Mouse (Mus musculus): ENCODE measurements around the gene Serpinb7.

The Serpinb7 gene

DNA sequence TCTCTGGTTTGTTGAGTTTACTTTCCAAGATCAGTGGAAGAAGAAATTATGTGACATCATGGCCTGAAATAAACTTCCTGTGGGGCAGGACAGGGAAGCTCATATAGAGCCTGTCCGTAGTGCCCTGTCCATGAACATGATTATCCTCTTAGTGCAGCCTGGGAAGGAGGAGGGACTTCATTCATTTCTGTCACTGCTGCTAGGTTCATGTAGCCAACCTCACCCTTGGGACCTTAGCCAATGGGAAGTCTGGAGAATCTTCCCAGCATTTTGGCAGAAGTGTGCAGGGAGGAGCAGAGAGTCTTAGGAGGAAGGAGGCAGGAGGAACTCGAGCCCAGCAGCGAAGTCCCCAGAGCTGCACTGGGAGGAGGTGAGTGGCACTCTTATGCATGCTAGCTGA lies at the start of gene Serpinb7:
Gene Serpinb7, plus strand, starts transcription at position 301 of the 400 bp plus-strand sequence.
- no peak for DNase-seq (ENCODE audit: low spot score)

- DNase-seq (ENCODE audit: low spot score), result no peak
Measured at GRCm38 (mm10) chr1:107350392-107350791, 49.1 kb upstream of the Serpinb7 start.

DNA sequence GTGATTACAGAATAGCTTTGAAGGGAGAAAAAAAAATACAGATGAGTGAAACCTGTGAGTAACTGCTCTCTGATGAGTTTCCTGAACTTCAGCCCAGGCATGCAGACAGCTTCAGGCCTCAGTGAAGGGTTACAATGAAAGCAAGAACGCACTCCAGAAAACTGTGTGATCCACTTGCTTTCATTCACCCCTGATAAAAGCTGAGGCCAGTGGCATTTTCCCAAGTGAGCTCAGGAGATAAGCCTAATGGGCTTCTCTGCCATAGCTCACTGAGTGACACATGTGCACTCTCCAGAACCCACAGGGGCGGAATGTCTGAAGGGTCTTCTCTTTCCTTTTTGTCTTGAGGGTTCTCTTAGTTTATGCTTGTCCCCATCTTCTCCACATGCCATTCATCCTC lies 48.3 kb upstream of the Serpinb7 start:
- DNase-seq (ENCODE audit: low spot score), result no peak

DNA sequence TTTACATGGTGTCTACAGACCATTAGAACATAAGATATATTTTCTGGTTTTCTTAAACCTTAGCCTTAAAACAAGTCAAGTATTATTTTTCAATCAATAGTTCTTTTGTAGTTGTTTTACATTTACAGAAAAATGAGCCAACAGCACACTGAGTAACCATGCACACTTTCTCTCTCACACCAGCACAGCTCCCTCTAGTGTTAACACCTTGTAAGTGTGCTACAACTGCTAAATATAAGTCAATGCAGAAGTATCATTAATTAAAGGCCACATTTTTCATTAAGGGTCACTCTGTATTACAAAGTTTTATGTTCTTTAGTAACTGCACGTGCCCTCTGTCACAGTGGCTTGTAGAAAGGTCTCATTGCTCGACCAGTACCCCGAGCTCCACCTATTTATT lies 46.4 kb upstream of the Serpinb7 start:
- DNase-seq (ENCODE audit: low spot score), result peak; percentile 27

GRCm38 (mm10) chr1:107360898-107361297 lies 38.6 kb upstream of the Serpinb7 start, which contains the start of gene Serpinb11:
Serpinb11 (plus strand) TSS chr1:107361198.
- DNase-seq (ENCODE audit: low spot score), result no peak

GRCm38 (mm10) chr1:107365973-107366372 lies 33.5 kb upstream of the Serpinb7 start:
- no peak for DNase-seq (ENCODE audit: low spot score)

GRCm38 (mm10) chr1:107368944-107369343 lies 30.5 kb upstream of the Serpinb7 start:
- DNase-seq (ENCODE audit: low spot score), result no peak

GRCm38 (mm10) chr1:107376952-107377351 lies 22.5 kb upstream of the Serpinb7 start:
- DNase-seq (ENCODE audit: low spot score), result no peak

DNA sequence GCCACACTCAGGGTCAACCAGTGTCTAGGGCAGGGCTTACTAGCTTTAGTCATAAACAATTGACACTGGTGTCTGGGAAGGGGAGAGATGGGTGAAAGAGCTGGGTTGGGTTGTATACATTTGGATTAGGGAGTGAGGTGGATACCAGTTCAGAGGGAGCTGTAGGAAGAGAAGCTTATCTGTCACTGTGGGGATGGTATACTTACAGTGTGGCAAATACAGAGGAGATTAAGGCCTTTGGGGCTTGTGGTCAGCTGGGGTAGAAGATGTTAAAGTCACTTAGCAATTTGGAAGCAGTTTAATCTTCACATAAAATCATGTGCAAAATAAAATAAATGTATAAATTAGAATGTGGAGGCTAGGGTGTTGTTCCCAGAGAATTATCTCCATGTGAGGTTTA lies 21.1 kb upstream of the Serpinb7 start:
- no peak for DNase-seq (ENCODE audit: low spot score)

DNA sequence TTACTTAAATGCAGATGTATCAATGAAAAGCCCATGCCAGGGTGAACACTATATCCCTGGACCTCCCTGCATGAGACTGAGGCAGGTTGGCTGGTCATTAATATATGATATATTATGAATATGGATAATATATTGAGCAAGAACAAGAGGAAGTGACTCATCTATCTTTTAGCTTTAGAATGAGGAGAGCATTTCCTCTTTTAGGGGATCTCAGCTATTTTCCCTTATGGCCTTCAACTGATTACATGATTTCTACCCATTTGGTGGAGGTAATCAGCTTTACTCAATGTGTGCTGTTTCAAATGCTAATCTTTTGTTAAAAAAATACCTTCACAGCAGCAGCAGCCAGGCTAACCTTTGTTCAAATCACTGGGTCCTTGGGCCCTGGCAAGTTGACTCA lies 18.0 kb upstream of the Serpinb7 start:
- DNase-seq (ENCODE audit: low spot score), result no peak

GRCm38 (mm10) chr1:107382404-107382803 lies 17.1 kb upstream of the Serpinb7 start:
- no peak for DNase-seq (ENCODE audit: low spot score)

- DNase-seq (ENCODE audit: low spot score), result no peak
Measured at GRCm38 (mm10) chr1:107384532-107384931, 14.9 kb upstream of the Serpinb7 start.

DNA sequence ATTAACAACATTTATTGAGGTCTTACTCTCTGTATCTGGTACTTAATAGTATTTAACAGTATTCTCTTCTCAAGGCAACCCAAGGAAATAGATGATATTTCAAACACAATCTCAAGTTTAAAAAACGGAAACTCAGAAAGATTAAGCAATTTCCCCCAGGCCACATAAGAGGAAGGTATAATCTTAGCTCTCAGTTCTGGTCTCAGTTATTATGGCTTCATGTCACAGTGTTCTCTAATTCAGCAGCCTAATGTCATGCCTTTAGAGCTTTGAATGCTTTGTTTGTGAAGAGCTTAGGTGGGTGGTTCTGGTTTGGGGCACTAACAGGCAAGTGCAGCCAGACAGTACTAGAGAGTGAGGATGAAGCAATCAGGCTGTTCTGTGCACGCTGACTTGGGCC lies 9.7 kb upstream of the Serpinb7 start:
- no peak for DNase-seq (ENCODE audit: low spot score)

DNA sequence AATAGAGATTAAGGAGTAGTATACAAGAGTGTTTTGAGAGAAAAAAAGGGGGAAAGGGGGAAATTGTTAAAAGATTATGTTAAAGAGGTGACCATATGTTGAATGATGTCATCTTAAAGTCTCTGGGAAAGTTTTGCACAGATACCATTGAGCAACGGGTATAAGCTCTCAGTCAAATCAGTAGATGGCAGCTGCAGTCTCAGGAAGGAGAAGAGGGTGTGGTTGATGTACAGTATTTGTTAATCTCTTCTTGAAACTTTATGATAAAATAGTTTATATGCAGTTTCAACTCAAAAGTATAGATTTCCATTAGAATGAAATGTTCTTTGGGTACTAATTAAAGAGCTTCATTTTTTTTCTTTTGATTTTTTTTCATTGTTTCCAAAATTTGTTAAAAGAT lies 2.0 kb upstream of the Serpinb7 start:
- DNase-seq (ENCODE audit: low spot score), result no peak

DNA sequence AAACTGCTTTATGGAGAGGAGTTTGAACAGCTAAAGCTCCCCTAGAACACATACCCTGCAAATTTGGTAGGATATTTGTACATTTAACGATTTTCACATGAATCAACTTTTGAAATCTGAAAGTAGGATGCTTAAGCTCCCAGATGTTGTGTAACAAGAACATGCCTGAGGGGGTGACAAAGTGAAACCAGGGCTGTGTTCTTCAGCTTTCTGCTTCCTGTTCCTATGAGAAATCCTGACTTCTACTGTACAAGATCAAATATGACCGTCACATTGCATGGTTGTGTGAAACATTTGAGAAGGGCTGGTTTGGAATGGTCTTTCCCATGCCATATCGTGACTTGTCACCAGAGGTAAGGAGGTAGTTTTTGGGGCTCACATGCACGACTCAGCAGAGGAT lies 2.6 kb downstream of the Serpinb7 start:
- no peak for DNase-seq (ENCODE audit: low spot score)

- DNase-seq (ENCODE audit: low spot score), result no peak
Measured at GRCm38 (mm10) chr1:107414650-107415049, 15.2 kb downstream of the Serpinb7 start.

DNA sequence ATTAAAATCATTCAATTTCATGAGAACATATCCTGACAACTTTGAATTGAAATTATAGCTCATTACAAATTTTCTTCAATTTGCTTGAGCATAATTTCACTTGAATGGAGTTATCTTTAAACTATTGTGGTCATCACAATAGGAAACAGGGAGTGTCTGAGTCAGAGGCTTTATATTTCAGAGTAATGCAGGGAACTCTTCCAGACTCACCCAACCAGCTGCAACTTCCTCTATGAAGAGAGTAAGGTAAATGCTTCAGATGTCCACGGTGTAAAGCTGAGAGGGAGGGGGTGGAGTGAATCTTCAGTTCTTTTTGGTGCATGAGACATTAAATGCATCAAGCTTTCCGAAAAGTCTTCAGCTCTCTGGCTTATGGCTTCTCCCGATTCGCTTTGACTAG lies 23.0 kb downstream of the Serpinb7 start:
- no peak for DNase-seq (ENCODE audit: low spot score)

DNA sequence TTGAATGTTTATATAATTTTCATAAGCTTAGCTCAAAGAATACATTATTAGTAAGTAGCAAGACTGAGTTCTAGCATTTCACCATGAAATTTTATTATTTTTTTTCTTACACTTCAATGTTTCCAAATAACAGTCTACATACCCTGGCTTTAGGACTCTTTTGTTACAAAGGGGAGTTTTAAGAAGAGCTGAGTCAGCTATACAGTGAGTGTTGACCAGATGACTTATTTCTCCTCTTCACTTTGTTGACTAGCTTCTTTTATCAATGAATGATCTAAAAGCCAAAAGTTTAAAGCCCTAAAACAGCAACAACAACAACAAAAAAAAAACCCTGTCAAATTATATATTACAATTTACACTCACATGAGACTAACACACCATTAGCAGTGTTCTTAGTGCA lies 31.8 kb downstream of the Serpinb7 start:
- no peak for DNase-seq (ENCODE audit: low spot score)

DNA sequence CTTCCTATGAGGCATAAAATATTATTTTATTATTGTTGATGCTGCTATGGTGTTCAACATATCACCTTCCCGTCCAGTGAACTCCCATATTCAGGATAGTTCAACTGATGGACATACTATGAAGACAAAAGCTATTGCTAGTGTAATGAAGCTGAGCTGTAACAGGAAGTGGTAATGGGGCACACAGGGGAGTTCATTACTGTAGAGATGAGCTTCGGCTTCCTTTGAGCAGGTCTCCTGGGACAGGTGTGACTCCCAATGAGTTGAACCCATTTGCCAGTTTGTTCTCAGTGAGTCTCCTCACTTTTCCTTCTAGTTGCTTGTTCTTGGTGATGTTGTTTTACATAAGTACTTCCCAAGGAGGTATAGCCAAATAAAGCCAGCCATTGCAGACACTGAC lies 36.1 kb downstream of the Serpinb7 start:
- DNase-seq (ENCODE audit: low spot score), result no peak

DNA sequence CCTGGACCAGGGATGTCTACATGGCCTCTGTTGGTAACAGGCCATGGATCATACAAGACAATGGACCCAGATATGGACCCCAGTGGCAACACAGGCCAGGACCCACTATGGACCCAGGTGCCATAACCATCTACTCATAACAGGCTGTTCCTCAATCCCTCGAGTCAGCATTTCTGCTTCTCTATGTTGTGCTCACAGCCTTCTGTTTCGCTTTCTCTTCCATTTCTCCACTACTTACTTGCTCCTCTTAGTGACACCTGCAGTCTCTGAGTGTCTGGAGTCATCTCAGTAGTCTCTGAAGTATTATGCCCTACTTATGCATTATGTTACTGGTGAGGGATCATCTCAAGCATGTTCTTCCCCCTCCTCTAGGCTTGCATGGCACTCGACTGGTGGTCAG lies 40.0 kb downstream of the Serpinb7 start:
- no peak for DNase-seq (ENCODE audit: low spot score)

GRCm38 (mm10) chr1:107445352-107445751 lies 45.9 kb downstream of the Serpinb7 start:
- no peak for DNase-seq (ENCODE audit: low spot score)

DNA sequence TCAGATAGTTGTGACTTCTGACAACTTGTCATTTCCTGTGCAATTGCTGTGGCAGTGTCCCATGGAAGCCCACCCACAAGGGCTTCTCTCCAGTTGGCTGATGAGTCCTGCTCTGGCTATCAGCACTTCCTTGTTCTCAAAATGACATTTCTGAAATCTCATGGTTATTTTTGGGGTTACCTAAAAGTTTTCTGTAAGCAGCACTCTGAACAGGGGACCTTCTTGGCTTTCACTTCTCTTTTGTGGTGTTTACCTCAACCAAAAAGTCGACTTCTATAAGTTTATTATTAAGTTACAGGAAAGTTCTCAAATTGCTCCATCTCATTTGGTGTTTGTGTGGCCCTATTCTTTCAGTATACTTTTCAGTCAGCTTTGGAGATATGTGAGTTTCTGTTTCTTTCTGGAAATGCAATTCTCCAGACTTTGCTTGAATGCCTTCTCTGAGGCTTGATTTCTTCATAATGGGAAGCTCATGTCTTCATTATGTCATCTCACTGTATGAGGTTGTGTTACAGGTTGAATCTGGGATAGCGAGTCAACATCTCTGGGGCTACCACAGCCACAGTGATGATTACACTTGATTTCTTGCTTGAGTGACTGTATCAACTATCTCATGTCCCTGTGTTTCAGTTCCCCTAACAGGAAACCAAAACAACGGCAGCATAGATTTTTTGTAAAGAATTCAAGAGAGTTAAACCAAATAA lies 47.9 kb downstream of the Serpinb7 start:
- DNase-seq (ENCODE audit: low spot score), result no peak

- DNase-seq (ENCODE audit: low spot score), result no peak
Measured at GRCm38 (mm10) chr1:107479909-107480308, 80.5 kb downstream of the Serpinb7 start.

DNA sequence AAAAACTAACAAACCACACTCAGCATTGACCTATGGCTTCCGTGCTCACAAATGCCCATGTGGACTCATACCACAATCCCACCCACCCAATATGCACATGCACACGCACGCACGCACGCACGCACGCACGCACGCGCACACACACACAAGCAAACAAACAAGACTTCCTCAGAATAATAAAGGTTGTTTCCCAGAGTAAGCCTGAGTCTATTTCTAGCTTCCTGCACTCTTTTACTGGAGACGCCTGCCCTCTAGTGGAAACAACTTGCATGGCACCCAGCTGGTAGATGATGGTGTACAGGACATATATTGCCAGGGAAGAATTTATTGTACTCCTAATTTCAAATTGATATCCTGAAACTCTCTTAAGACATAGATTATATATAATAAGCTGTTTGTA lies 82.0 kb downstream of the Serpinb7 start:
- peak; percentile 72 for DNase-seq (ENCODE audit: low spot score)
